Mouse (Mus musculus) heart, postnatal 0 days (tissue): ENCODE results near the gene Cacna1e. TPM values are rescaled to one million over a fixed set of nuclear protein-coding genes. Genes with fewer than 3 reads are reported as not detected.

ENCODE experiments used
- ATAC-seq: fragments of 200-750 bp; cut with Nextera tagmentation; 2 replicates; pipeline ENCODE4 v1.8.0; 2017; ENCODE audit warnings: low read depth, moderate number of reproducible peaks, moderate library complexity; ENCODE audit not compliant: insufficient read depth
- DNase-seq: peaks from one replicate; pipeline ENCODE4 v3.0.0-alpha.2; 2016; ENCODE audit warnings: low spot score
- H3K27ac ChIP-seq: fragments of 300-500 bp; sonication (generic); 2 replicates; pipeline ENCODE4 v1.5.1; 2014; ENCODE audit warnings: low read depth, mild to moderate bottlenecking
- H3K27me3 ChIP-seq: fragments of 300-500 bp; sonication (generic); 2 replicates; pipeline ENCODE4 v1.6.1; 2014; ENCODE audit warnings: low read length, mixed read lengths; ENCODE audit not compliant: control insufficient read depth, insufficient read depth
- H3K36me3 ChIP-seq: fragments of 300-500 bp; sonication (generic); replicated peaks from 2 replicates; pipeline ENCODE4 v1.6.1; 2014; ENCODE audit warnings: low read length, mixed read lengths; ENCODE audit not compliant: control insufficient read depth, insufficient read depth
- H3K4me1 ChIP-seq: fragments of 300-500 bp; sonication (generic); 2 replicates; pipeline ENCODE4 v1.6.1; 2014; ENCODE audit warnings: antibody characterized with exemption; ENCODE audit not compliant: control insufficient read depth, insufficient read depth
- H3K4me2 ChIP-seq: fragments of 300-500 bp; sonication (generic); 2 replicates; pipeline ENCODE4 v1.6.1; 2014; ENCODE audit warnings: low read depth, mild to moderate bottlenecking, low read length, moderate library complexity
- H3K4me3 ChIP-seq: fragments of 300-500 bp; sonication (generic); 2 replicates; pipeline ENCODE4 v1.5.1; 2014; ENCODE audit warnings: low read depth, low read length
- H3K9ac ChIP-seq: fragments of 300-500 bp; sonication (generic); replicated peaks from 2 replicates; pipeline ENCODE4 v1.6.1; 2014; ENCODE audit warnings: low read depth, low read length, mixed read lengths
- H3K9me3 ChIP-seq: fragments of 300-500 bp; sonication (generic); replicated peaks from 2 replicates; pipeline ENCODE4 v1.6.1; 2016; ENCODE audit warnings: low read length; ENCODE audit not compliant: control insufficient read depth
- CTCF ChIP-seq: IDR thresholded peaks from 2 replicates; pipeline ENCODE4 v1.5.1; 2016; ENCODE audit warnings: antibody characterized with exemption, control low read depth, low read depth
- EP300 ChIP-seq: IDR thresholded peaks from 2 replicates; pipeline ENCODE4 v1.6.1; 2016; ENCODE audit warnings: antibody characterized with exemption, low read depth
- WGBS: fragments of 180-500 bp; shearing (Covaris S2); extraction: QIAGEN DNeasy Blood & Tissue Kit; methylation state at CpG from one replicate; pipeline ENCODE4 v1.1.7; 2014; 5-methylcytosine and 5-hydroxymethylcytosine counted together
- polyA plus RNA-seq: library from polyadenylated mRNA; unstranded; fragments of >200 nt; fragmentation: Nextera tagmentation; extraction: Ambion mirVana; gene quantifications from 2 replicates; pipeline ENCODE4 v1.2.1, GENCODE M21; 2015
- total RNA-seq: library from RNA; depleted of rRNA; stranded (reverse); fragments of >200 nt; gene quantifications from 2 replicates; pipeline ENCODE4 v1.2.3, GENCODE M21; 2014; ENCODE audit warnings: low replicate concordance

The Cacna1e gene
- total and polyA plus RNA-seq, 2 experiments from 2014 or later = 0.04 to 0.08 TPM

- H3K9ac ChIP-seq = no peak overlapping the region
- no peak overlapping the region for H3K4me3 ChIP-seq
- H3K36me3 ChIP-seq = no peaks in the 10 kb centered on the region
- no peak overlapping the region for H3K4me2 ChIP-seq
- H3K4me1 ChIP-seq = no peaks in the 10 kb centered on the region
- DNase-seq (no peak), ATAC-seq (no peak)
- WGBS = 56% methylated on average over 3 of the region's 3 CpGs
- TF ChIP-seq CTCF = no peak
- TF ChIP-seq EP300 = no peak
- H3K9me3 ChIP-seq = no peaks in the 10 kb centered on the region
- no peak overlapping the region for H3K27ac ChIP-seq
- no peaks in the 10 kb centered on the region for H3K27me3 ChIP-seq
Measured at GRCm38 (mm10) chr1:154770542-154770941, 113.8 kb downstream of the Cacna1e start.

- 68% methylated on average over 4 of the region's 4 CpGs for WGBS
- ATAC-seq (no peak), DNase-seq (no peak)
- H3K36me3 ChIP-seq = no peaks in the 10 kb centered on the region
- H3K27me3 ChIP-seq = no peaks in the 10 kb centered on the region
- TF ChIP-seq EP300 = no peak
- TF ChIP-seq CTCF = no peak
- no peak overlapping the region for H3K9ac ChIP-seq
- H3K9me3 ChIP-seq = no peaks in the 10 kb centered on the region
- H3K4me3 ChIP-seq = no peak overlapping the region
- H3K4me1 ChIP-seq = no peaks in the 10 kb centered on the region
- H3K4me2 ChIP-seq = no peak overlapping the region
- no peak overlapping the region for H3K27ac ChIP-seq
Measured at GRCm38 (mm10) chr1:154763132-154763531, 121.2 kb downstream of the Cacna1e start.

GRCm38 (mm10) chr1:154752081-154752480, 132.2 kb downstream of the Cacna1e start:
- no peak for ATAC-seq
- H3K4me2 ChIP-seq = no peak overlapping the region
- TF ChIP-seq CTCF = no peak
- no peak for TF ChIP-seq EP300
- H3K27me3 ChIP-seq = no peaks in the 10 kb centered on the region
- no peak overlapping the region for H3K4me3 ChIP-seq
- DNase-seq = no peak
- H3K9ac ChIP-seq = no peak overlapping the region
- H3K27ac ChIP-seq = no peak overlapping the region
- no peaks in the 10 kb centered on the region for H3K36me3 ChIP-seq
- WGBS = 66% methylated on average over 2 of the region's 2 CpGs
- H3K9me3 ChIP-seq = no peaks in the 10 kb centered on the region
- H3K4me1 ChIP-seq = no peaks in the 10 kb centered on the region

GRCm38 (mm10) chr1:154748531-154748930, 135.8 kb downstream of the Cacna1e start:
- Histone ChIP-seq H3K27ac (no peak overlapping the region), H3K4me3 (no peak overlapping the region), H3K9me3 (no peaks in the 10 kb centered on the region), H3K4me2 (no peak overlapping the region), H3K27me3 (no peaks in the 10 kb centered on the region), H3K9ac (no peak overlapping the region), H3K36me3 (no peaks in the 10 kb centered on the region), H3K4me1 (no peaks in the 10 kb centered on the region)
- no peak for TF ChIP-seq CTCF
- no peak for TF ChIP-seq EP300
- DNase-seq (no peak), ATAC-seq (no peak)
- 72% methylated on average over 3 of the region's 3 CpGs for WGBS

- H3K27me3 ChIP-seq = no peaks in the 10 kb centered on the region
- H3K9me3 ChIP-seq = no peaks in the 10 kb centered on the region
- H3K27ac ChIP-seq = no peak overlapping the region
- ATAC-seq = no peak
- TF ChIP-seq EP300 = no peak
- H3K4me3 ChIP-seq = no peak overlapping the region
- no peak overlapping the region for H3K4me2 ChIP-seq
- WGBS = 82% methylated on average over 6 of the region's 6 CpGs
- no peak for DNase-seq
- H3K4me1 ChIP-seq = no peaks in the 10 kb centered on the region
- no peaks in the 10 kb centered on the region for H3K36me3 ChIP-seq
- no peak overlapping the region for H3K9ac ChIP-seq
Measured at GRCm38 (mm10) chr1:154745241-154745640, 139.1 kb downstream of the Cacna1e start.

- DNase-seq (no peak), ATAC-seq (no peak)
- no peak for TF ChIP-seq EP300
- Histone ChIP-seq H3K4me2 (no peak overlapping the region), H3K36me3 (no peaks in the 10 kb centered on the region), H3K4me3 (no peak overlapping the region), H3K9me3 (no peaks in the 10 kb centered on the region), H3K9ac (no peak overlapping the region), H3K27me3 (peaks cover 42% of the 10 kb centered on the region), H3K4me1 (no peaks in the 10 kb centered on the region), H3K27ac (no peak overlapping the region)
- WGBS = 66% methylated on average over 7 of the region's 7 CpGs
Measured at GRCm38 (mm10) chr1:154730411-154730961, 153.8 kb downstream of the Cacna1e start.
